Mouse (Mus musculus) MN1 (cell line): Measurements from ENCODE around the gene Lrrc8a.

Experiments
- DNase-seq: peaks from one replicate; pipeline ENCODE4 v3.0.0-alpha.2; 2016; ENCODE audit warnings: low spot score

Lrrc8a gene

DNA sequence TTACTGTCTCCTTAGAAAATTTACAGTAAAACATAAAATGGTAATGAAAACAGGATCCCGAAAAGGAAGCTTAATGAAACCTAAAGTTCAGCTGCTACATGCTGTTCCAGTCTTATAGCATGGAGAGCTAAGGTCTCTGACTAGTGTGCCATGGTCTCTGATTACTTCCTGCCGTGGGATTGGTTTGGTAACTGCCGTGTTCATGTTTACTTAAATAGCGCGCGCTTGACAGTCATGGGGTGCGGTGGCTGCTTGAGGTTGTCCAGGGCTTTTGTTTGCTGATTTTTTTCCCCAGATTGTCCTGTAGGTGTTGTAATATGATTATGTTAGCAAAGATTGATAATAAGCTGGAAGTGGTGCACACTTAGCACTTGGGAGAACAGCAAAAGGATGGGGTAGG lies 68.6 kb downstream of the Lrrc8a start:
- DNase-seq, result no peak

GRCm38 (mm10) chr2:30309351-30309750 lies 71.8 kb downstream of the Lrrc8a start:
- no peak for DNase-seq

GRCm38 (mm10) chr2:30311481-30311880 lies 74.0 kb downstream of the Lrrc8a start:
- no peak for DNase-seq
